Mouse (Mus musculus): ENCODE results near the gene Olfr1477.
"Not testable (repeated sequence)": the region's sequence is repeated elsewhere in the genome, so short reads cannot be mapped to it uniquely, and the experiment has no call there.

The Olfr1477 gene

GRCm38 (mm10) chr19:13500246-13500645 is at the start of gene Olfr1477:
Gene Olfr1477 (plus strand): TSS chr19:13500546.
- no peak for DNase-seq (ENCODE audit: low spot score in 2 of 2)

- no peak for DNase-seq (ENCODE audit: low spot score in 2 of 2)
These were observed 44.4 kb upstream of the Olfr1477 start, which contains the start of gene Olfr1472 for GRCm38 (mm10) chr19:13455986-13456385. Gene Olfr1472 (minus strand): TSS chr19:13456086.

GRCm38 (mm10) chr19:13469265-13469664 is 31.1 kb upstream of the Olfr1477 start, which contains the start of gene Olfr1474:
Gene Olfr1474 (plus strand): TSS chr19:13469565.
- DNase-seq (ENCODE audit: low spot score in 2 of 2) = not testable (repeated sequence)

DNA sequence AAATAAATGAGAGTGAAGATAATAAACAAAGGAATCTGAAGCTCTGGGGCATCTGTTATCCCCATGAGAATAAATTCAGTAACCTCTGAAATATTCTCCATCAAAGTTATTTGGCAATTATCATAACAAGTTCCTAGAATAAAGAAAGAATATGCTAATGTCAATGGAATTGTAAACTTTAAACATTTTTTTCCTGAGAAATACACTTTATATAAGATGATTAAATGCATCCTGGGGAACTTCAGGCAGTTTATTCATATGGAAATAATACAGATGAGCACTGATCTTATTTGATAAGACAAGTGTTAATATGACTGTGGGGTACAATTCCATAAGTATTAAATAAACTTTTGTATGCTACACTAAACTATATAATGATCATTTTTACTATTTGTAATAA is 20.2 kb upstream of the Olfr1477 start, which contains the start of gene Olfr1475:
Olfr1475 (minus strand) TSS at position 101 of the 400 bp plus-strand sequence.
- DNase-seq (ENCODE audit: low spot score in 2 of 2) = no peak

- DNase-seq (ENCODE audit: low spot score in 2 of 2) = no peak
These were observed 27.3 kb downstream of the Olfr1477 start, which contains the start of gene Olfr1480 for GRCm38 (mm10) chr19:13527613-13528012. Gene Olfr1480 (plus strand): TSS chr19:13527913.
